Mouse (Mus musculus): ENCODE data around the gene Vps4b. TPM values are rescaled to one million over a fixed set of nuclear protein-coding genes. Genes with fewer than 3 reads are reported as not detected.

The Vps4b gene
- polyA plus RNA-seq, 1 experiment from 2014 or later, result 67.7 TPM

DNA sequence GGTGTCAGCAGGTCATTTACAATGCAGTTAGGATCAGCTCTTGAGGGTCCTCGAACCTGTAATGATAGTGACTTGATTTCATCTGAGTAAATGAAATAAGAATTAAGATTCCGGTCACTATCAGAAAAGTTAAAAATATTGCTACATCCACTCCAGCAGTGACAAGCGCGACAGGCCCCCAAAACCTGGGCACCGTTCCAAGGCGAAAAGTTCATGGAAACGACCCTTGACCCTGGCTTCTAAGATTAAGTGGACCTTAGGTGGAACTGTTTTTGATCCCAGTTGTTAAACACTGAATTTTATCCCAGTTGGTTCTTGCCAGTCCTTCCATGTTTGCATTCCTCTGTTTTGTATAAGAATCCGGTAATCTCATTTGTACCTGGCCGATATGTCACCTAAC is 22.4 kb downstream of the Vps4b start:
- Histone ChIP-seq H3K36me3 (peaks cover 62% of the 10 kb centered on the region), H3K9me3 (replicated peaks) (no peaks in the 10 kb centered on the region), H3K4me1 (no peaks in the 10 kb centered on the region), H3K4me2 (replicated peaks) (no peak overlapping the region), H3K9ac (no peak overlapping the region), H3K27ac (no peak overlapping the region), H3K4me3 (no peak overlapping the region), H3K27me3 (no peaks in the 10 kb centered on the region)
- WGBS, result 95% methylated on average over 9 of the region's 9 CpGs
- ATAC-seq (ENCODE audit: low FRiP score), result no peak

DNA sequence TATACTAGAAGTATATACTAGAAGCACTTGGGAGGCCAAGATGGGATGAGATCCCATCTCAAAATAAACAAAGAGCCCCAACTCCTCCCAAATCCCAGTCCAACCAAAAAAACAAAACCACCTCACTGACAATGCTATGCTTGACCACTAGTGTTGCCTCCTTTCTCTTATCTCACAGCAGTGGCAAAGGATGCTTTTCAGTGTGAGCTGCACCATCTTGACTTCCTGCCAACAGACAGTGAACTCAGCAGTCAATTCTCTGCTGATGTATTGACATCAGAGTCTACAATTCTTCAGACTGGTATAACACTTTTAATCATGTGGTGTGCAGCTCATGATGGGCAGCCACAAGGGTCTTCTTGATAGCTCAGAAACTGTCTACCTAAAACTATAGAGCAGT is 27.8 kb downstream of the Vps4b start:
- H3K4me1 ChIP-seq, result no peaks in the 10 kb centered on the region
- no peak overlapping the region for H3K4me3 ChIP-seq
- H3K27ac ChIP-seq, result no peak overlapping the region
- H3K9me3 ChIP-seq (replicated peaks), result no peaks in the 10 kb centered on the region
- ATAC-seq (ENCODE audit: low FRiP score), result no peak
- no peaks in the 10 kb centered on the region for H3K27me3 ChIP-seq
- H3K4me2 ChIP-seq (replicated peaks), result no peak overlapping the region
- H3K9ac ChIP-seq, result no peak overlapping the region
- peaks cover 55% of the 10 kb centered on the region for H3K36me3 ChIP-seq

DNA sequence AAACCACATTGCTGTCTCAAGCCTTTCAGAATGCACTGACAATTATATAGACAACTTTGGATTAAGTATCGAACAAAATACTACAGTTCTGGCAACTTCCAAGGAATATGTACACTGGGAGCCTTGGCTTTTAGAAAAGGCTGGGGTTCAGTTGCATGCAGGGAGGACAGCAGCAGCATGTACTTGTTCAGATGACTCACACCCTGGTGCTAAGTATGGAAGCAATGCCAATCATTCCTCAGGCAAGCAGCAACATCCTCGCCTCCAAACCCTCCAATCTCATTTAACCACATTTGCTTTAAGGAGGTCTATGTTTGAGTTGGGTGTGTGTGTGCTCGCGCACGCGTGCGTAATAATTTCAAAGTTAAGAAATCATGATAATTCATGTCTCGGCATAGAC is 30.8 kb downstream of the Vps4b start:
- Histone ChIP-seq H3K4me3 (no peak overlapping the region), H3K4me2 (replicated peaks) (no peak overlapping the region), H3K9me3 (replicated peaks) (no peaks in the 10 kb centered on the region), H3K27me3 (no peaks in the 10 kb centered on the region), H3K4me1 (no peaks in the 10 kb centered on the region), H3K9ac (no peak overlapping the region), H3K36me3 (peaks cover 37% of the 10 kb centered on the region), H3K27ac (no peak overlapping the region)
- WGBS, result 95% methylated on average over 8 of the region's 8 CpGs
- ATAC-seq (ENCODE audit: low FRiP score), result no peak

DNA sequence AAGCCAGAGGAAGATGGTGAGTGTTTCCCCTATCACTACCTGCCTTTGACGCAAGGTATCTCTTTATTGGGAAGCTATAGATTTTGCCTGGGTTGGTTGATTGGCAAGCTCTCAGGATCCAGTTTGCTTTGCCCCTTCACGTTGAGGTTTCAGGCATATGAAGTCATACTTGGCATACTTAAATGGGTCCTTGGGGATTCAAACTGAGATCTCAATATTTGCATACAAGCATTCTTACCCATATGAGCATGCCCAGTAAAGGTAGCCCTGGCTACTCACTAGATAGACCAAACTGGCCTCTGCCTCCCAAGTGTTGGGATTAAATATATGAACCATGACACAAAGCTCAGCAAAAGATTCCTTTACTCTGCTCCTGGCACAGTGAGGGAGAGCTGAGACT is 31.7 kb downstream of the Vps4b start:
- no peaks in the 10 kb centered on the region for H3K9me3 ChIP-seq (replicated peaks)
- H3K27me3 ChIP-seq, result no peaks in the 10 kb centered on the region
- ATAC-seq (ENCODE audit: low FRiP score), result no peak
- no peak overlapping the region for H3K4me2 ChIP-seq (replicated peaks)
- no peak overlapping the region for H3K9ac ChIP-seq
- no peaks in the 10 kb centered on the region for H3K4me1 ChIP-seq
- WGBS, result 91% methylated on average over 2 of the region's 2 CpGs
- no peak overlapping the region for H3K27ac ChIP-seq
- H3K36me3 ChIP-seq, result peaks cover 30% of the 10 kb centered on the region
- no peak overlapping the region for H3K4me3 ChIP-seq

DNA sequence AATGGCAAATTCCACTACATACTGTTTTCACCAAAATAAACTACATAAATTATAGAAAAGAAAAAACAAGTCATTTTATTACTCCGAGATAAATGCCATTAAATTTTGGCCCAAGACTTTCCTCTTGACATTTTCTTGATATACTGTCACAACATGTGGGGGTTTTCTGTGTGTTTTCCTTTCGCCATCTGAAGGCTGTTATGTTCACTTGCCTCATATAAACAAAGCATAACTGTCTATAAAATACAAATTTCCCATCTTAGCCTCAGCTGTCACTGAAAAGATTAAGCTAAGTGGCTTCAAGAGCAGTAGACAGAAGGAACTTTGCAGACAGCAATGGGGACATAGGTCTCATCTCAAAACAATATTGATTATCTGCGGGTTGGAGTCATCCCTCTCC is 32.2 kb downstream of the Vps4b start:
- Histone ChIP-seq H3K4me1 (no peaks in the 10 kb centered on the region), H3K4me3 (no peak overlapping the region), H3K9me3 (replicated peaks) (no peaks in the 10 kb centered on the region), H3K27me3 (no peaks in the 10 kb centered on the region), H3K36me3 (peaks cover 29% of the 10 kb centered on the region), H3K9ac (no peak overlapping the region), H3K27ac (no peak overlapping the region), H3K4me2 (replicated peaks) (no peak overlapping the region)
- 95% methylated on average over 3 of the region's 3 CpGs for WGBS
- no peak for ATAC-seq (ENCODE audit: low FRiP score)

DNA sequence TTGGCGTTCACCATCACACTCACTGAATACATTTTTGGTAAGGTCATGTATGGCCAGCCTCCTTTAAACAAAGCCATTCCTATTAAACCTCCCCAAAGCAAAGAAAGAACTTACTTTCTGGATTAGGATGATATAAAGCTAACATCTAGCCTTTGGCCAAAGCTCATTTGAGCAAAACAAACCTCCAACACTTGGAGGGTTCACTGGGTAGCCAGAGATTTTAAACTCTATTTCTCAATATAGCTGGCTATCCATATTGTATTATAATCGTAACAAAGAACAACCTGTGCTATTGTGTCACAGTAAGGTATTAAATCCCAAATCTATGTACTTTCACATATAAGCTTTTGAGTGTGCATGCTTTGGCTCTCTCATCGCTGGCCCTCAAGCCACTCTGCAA is 35.8 kb downstream of the Vps4b start:
- Histone ChIP-seq H3K9ac (no peak overlapping the region), H3K27me3 (no peaks in the 10 kb centered on the region), H3K9me3 (replicated peaks) (no peaks in the 10 kb centered on the region), H3K4me1 (peaks cover 13% of the 10 kb centered on the region), H3K36me3 (0 out of 2 replicates have a peak, but pooled peaks cover 4% of the 10 kb centered on the region), H3K4me3 (no peak overlapping the region), H3K4me2 (replicated peaks) (no peak overlapping the region; the same call in 1 of the 2 replicates), H3K27ac (no peak overlapping the region)
- ATAC-seq (ENCODE audit: low FRiP score), result no peak
- 85% methylated on average over 3 of the region's 3 CpGs for WGBS

DNA sequence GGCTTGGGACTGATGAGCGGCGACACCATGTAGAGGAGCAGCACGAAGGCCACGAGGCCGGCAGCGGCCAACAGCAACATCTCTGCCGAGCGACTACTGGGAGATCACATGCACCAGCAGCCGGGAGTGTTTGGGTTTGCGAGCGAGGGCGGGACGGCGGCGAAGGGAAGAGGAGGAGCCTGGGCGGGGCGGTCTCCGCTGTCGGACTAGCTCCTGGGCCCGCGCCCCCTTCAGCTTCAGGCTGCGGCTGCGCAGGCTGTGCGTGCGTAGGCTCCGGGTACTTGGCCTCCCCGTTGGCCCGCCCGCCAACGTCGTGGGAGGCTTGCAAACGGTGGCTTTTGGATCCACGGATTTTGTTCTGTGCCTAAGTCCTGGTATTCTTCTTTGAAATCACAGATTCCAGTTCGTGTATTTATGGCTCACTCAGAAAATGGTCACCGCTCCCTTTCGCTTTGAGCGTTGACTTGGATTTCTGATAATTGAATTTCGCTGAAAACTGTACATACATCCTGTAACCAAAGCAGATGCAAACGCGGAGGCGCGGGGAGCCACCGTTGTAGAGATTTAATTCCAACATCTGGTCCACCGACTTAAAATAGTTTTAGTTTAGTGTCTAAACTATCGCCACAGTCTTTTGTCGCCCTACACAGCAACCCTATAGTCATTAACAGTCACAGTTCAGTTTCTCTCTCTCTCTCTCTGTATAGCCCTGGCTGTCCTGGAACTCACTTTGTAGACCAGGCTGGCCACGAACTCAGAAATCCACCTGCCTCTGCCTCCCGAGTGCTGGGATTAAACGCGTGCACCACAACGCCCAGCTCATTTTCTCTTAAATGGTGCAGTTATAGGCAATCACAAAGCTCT is 36.7 kb downstream of the Vps4b start, which contains the start of gene Kdsr:
Kdsr (minus strand) TSS at position 156 of the 864 bp plus-strand sequence.
- peak; percentile 99 for ATAC-seq (ENCODE audit: low FRiP score)
- H3K27me3 ChIP-seq, result no peaks in the 10 kb centered on the region
- peak within 1 kb of the TSS; percentile 57 for H3K4me3 ChIP-seq
- no peaks in the 10 kb centered on the region for H3K36me3 ChIP-seq
- peak within 1 kb of the TSS; percentile 94 for H3K4me2 ChIP-seq (replicated peaks)
- peak within 1 kb of the TSS; percentile 90 for H3K27ac ChIP-seq
- H3K9ac ChIP-seq, result peak within 1 kb of the TSS; percentile 79
- WGBS, result 3% methylated on average over 51 of the region's 51 CpGs
- peaks cover 13% of the 10 kb centered on the region for H3K4me1 ChIP-seq
- H3K9me3 ChIP-seq (replicated peaks), result no peaks in the 10 kb centered on the region

DNA sequence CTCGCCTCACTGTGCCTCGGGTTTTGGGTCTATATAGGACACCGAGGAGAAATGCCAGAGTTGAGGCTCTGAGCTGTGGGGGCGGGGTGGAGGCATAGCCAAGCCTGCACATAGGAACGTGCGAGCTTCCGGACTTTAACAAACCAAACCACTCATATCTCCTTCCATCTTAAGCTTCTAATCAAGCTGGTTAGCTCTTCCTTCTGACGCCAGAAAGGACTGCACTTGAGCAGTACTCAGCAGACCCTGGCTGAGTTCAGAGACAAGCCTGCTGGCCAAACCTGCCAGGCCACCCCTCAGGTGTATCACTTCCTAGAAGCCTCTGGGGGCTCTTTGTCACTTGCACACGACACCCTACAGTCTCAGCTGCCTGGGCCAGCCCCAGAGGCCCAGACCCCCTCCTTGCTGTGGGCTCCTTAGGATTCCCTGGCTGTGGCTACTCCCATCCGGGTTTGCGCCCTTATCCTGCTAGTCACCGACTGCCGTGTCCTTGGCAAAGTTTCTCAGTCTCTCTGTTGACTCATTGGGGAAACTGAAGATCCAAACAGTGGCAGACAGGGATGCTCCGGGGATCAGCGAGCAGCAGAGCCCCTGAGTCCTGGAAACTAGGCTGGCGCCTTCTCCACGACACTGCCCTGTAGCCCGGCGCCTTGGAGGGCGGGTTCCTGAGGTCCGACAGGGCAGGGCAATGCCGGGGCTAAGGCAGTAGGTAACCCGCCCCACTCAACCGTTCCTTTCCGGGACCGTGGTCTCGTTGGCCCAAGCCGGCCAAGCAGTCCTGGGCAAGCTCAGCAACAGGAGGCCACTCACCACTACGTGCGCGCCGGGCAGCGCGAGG is 37.6 kb downstream of the Vps4b start:
- Histone ChIP-seq H3K27ac (peak overlapping the region; percentile 90), H3K4me1 (peaks cover 13% of the 10 kb centered on the region), H3K9ac (peak overlapping the region; percentile 79), H3K27me3 (no peaks in the 10 kb centered on the region), H3K9me3 (replicated peaks) (no peaks in the 10 kb centered on the region), H3K36me3 (no peaks in the 10 kb centered on the region), H3K4me3 (peak overlapping the region; percentile 57), H3K4me2 (replicated peaks) (peak overlapping the region; percentile 94)
- WGBS, result 2% methylated on average over 34 of the region's 34 CpGs
- peak; percentile 49 for ATAC-seq (ENCODE audit: low FRiP score)

DNA sequence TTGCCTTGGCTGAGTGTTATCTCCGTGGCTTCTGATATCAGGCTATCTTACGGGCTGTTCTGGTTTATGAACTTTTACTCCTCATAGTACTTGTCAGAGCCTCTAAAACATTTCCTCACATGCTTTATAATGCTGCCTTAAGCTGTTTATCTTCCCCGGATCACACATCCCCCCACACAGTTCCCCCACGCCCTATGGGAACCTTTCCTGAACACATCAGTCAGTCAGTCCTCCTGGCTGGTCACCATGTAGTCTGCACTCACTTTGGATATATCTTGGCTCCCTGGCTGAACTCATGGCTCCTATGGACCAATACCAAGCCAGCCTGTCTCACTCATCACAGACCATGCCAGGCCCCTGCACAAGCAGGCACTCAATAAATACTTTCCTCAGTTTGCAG is 39.9 kb downstream of the Vps4b start:
- WGBS, result 93% methylated on average over 4 of the region's 4 CpGs

DNA sequence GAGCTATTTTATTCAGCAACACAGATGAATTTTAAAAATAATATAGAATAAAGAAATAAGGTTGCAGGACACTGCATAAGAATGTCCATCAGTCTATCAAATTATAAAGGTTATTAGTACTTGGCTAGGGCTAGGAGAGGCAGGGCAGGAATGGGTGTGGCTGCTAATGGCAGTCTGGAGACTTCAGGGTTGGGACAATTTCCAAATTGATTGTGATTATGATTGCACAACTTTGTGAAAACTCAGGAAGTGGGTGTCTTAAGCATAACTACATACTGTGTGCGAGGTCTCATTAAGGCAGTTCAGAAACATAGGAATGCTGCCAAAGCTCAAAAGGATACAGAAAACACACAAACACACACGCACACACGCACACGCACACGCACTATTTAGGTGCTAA is 44.5 kb downstream of the Vps4b start:
- no peak overlapping the region for H3K27ac ChIP-seq
- H3K9me3 ChIP-seq (replicated peaks), result no peaks in the 10 kb centered on the region
- H3K4me2 ChIP-seq (replicated peaks), result no peak overlapping the region
- H3K4me3 ChIP-seq, result no peak overlapping the region
- 96% methylated on average over 5 of the region's 5 CpGs for WGBS
- H3K27me3 ChIP-seq, result no peaks in the 10 kb centered on the region
- ATAC-seq (ENCODE audit: low FRiP score), result no peak
- H3K4me1 ChIP-seq, result no peaks in the 10 kb centered on the region
- peaks cover 8% of the 10 kb centered on the region; the same call in 1 of the 2 replicates for H3K36me3 ChIP-seq
- no peak overlapping the region for H3K9ac ChIP-seq

More for the DNA sequence above, 39.9 kb downstream of the Vps4b start:
- no peaks in the 10 kb centered on the region for H3K9me3 ChIP-seq (replicated peaks)
- no peak for ATAC-seq (ENCODE audit: low FRiP score)
- H3K4me2 ChIP-seq (replicated peaks), result no peak overlapping the region
- H3K36me3 ChIP-seq, result no peaks in the 10 kb centered on the region
- no peaks in the 10 kb centered on the region for H3K27me3 ChIP-seq
- no peak overlapping the region for H3K27ac ChIP-seq
- H3K4me3 ChIP-seq, result no peak overlapping the region
- peaks cover 13% of the 10 kb centered on the region for H3K4me1 ChIP-seq
- no peak overlapping the region for H3K9ac ChIP-seq

DNA sequence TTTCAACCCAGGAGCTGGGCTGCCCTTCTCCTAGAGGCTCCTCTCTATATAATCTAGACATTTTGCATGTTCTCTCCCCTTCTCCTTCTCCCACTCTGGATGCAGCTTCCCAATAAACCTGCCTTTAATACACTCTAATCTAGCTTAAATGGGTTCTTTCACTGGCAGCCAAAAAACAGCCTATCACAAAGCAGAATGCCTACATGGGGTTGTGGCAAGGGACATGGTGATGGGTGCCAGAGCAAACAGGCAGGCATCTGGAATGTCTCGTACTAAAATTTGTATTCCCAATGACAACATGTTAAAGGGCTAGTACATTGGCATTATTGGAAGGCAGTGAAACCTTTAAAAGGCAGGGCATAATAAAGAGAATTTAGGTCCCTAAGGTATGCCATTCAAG is 45.9 kb downstream of the Vps4b start:
- Histone ChIP-seq H3K9me3 (replicated peaks) (no peaks in the 10 kb centered on the region), H3K36me3 (peaks cover 15% of the 10 kb centered on the region), H3K9ac (no peak overlapping the region), H3K4me2 (replicated peaks) (no peak overlapping the region), H3K27me3 (no peaks in the 10 kb centered on the region), H3K27ac (no peak overlapping the region), H3K4me1 (no peaks in the 10 kb centered on the region), H3K4me3 (no peak overlapping the region)
- no peak for ATAC-seq (ENCODE audit: low FRiP score)
- 100% methylated on average over 1 of the region's 1 CpGs for WGBS

DNA sequence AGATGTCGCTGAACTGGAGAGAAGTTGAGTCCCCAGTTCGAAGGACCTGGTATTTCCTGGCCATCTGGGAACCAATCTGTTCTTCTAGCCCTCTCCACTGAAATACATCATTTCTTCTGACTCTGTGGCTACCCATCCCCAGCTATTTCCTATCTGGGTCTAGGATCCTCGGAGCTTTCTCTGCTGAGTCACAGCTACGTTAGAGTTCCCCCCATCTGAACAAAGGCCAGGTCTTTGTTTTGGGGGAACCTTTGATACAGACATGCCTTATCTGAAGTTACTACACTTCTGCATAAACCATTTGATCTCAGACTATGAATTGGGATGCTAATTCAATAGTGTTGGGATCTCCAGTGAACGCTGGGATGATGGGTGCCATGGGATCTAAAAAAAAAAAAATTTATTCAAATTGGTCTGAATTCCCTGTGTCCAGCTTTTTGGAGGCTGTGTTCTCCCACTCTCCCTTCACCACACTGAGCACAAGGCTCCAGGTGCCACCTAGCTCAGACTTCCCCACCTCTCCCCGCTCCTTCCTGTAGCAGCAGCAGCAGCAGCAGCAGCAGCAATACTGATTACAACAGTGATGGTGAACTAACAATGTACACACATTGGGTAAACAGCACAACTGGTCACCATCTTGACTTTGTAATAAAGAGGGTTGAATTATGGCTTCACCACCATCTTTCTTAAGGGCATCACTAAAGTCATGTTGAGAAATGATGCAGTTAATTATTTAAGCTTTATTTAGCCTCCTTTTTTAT is 47.8 kb downstream of the Vps4b start:
- Histone ChIP-seq H3K27ac (no peak overlapping the region), H3K27me3 (no peaks in the 10 kb centered on the region), H3K4me1 (no peaks in the 10 kb centered on the region), H3K9me3 (replicated peaks) (no peaks in the 10 kb centered on the region), H3K4me2 (replicated peaks) (no peak overlapping the region), H3K4me3 (no peak overlapping the region), H3K36me3 (peaks cover 20% of the 10 kb centered on the region), H3K9ac (no peak overlapping the region)
- WGBS, result 90% methylated on average over 6 of the region's 6 CpGs
- no peak for ATAC-seq (ENCODE audit: low FRiP score)

All from hindbrain, embryonic 12.5 days (tissue).